28 mouse cellular contexts compared by ENCODE assay signal in genomic region chr11:3502459-3503072, GRCm38 (mm10). TPM values are rescaled to one million over a fixed set of nuclear protein-coding genes. Genes with fewer than 3 reads are reported as not detected.
DNase-seq lines count a peak whose midpoint lies in the region; ATAC-seq and TF ChIP-seq lines count a peak whose summit lies in the region.
"Had no signal": no experiment of that assay in that cellular context is flagged by ENCODE, and none has a peak within 500 bp of the region (broad histone marks: within the 10 kb centered on the region; RNA-seq: fewer than 3 reads in every experiment).

No protein-coding gene starts in this region.

- peak; percentile 74 for DNase-seq in cerebellum, adult 11-12 months
- DNase-seq in cerebellum, adult 2 months, result peak; percentile 70 to 74
- DNase-seq in cerebellum, postnatal 25 days, result peak; percentile 71 to 72
- no peak for DNase-seq in thymus, postnatal 14 days
- DNase-seq in layer of hippocampus, adult 18-20 months (ENCODE audit: low spot score in 2 of 2), result no peak
- DNase-seq in heart, postnatal 4 days, result no peak
- DNase-seq: adrenal gland, postnatal 36 days; heart, adult 18-20 months; heart, postnatal 10 days; kidney, postnatal 10 days; lung, adult 2 months; lung, postnatal 14 days; right cerebral cortex, adult 18-20 months had no signal

- no peak for ATAC-seq in cerebellum, adult (ENCODE audit: insufficient number of reproducible peaks, low FRiP score, low TSS enrichment)
- ATAC-seq: forebrain, embryonic 14.5 days; inflammation-experienced regulatory T-cells, adult 6 months; liver, embryonic 12.5 days; Patski had no signal

- H3K27me3 ChIP-seq in E14TG2a.4 (ENCODE audit: insufficient read depth, low read length), result peaks cover 73% of the 10 kb centered on the region
- no peaks in the 10 kb centered on the region for H3K27me3 ChIP-seq in cerebellum, adult 2 months (ENCODE audit: control insufficient read depth, insufficient read depth, low read length)
- H3K27me3 ChIP-seq: hindbrain, embryonic 13.5 days; Patski; stomach, embryonic 15.5 days had no signal

- peak; percentile 9; the same call in 1 of the 2 replicates for TF ChIP-seq POLR2A in cerebellum, adult 2 months (IDR thresholded peaks at IDR 0.05; ENCODE audit: borderline replicate concordance, insufficient read depth, low read length)

- H3K4me3 ChIP-seq in E14TG2a.4 (replicated peaks; ENCODE audit: low read length), result peak overlapping the region; percentile 69
- H3K4me3 ChIP-seq in cerebellum, adult 2 months (replicated peaks; ENCODE audit: insufficient read depth, low read depth, low read length), result peak overlapping the region; percentile 87
- H3K4me3 ChIP-seq: embryonic facial prominence, embryonic 13.5 days; erythroblast, embryonic 14.5 days; heart, embryonic 12.5 days; hindbrain, embryonic 13.5 days; limb, embryonic 12.5 days; liver, embryonic 12.5 days; stomach, embryonic 15.5 days had no signal

- H3K4me1 ChIP-seq in E14TG2a.4 (replicated peaks; ENCODE audit: low read depth, low read length), result peaks cover 38% of the 10 kb centered on the region
- peaks cover 37% of the 10 kb centered on the region for H3K4me1 ChIP-seq in cerebellum, adult 2 months (ENCODE audit: control insufficient read depth, insufficient read depth, low read length)
- H3K4me1 ChIP-seq: embryonic facial prominence, embryonic 13.5 days; limb, embryonic 12.5 days; liver, embryonic 12.5 days; stomach, embryonic 15.5 days had no signal

- 12% methylated on average over 18 of the region's 18 CpGs for WGBS in cerebellum, adult 2 months

- H3K9me3 ChIP-seq in E14TG2a.4 (ENCODE audit: low read length), result no peaks in the 10 kb centered on the region
- H3K9me3 ChIP-seq: embryonic facial prominence, embryonic 13.5 days; G1E; heart, embryonic 12.5 days; hindbrain, embryonic 13.5 days; limb, embryonic 12.5 days; liver, embryonic 12.5 days; stomach, embryonic 15.5 days had no signal

- no peak for TF ChIP-seq CTCF in E14TG2a.4 (conservative IDR thresholded peaks at IDR 0.05; ENCODE audit: low read length)
- TF ChIP-seq CTCF in cerebellum, adult 2 months (IDR thresholded peaks at IDR 0.05; ENCODE audit: borderline replicate concordance, insufficient read depth, low read depth, low read length), result no peak

- H3K36me3 ChIP-seq in E14TG2a.4 (ENCODE audit: insufficient read depth, low read length), result no peaks in the 10 kb centered on the region
- H3K36me3 ChIP-seq: embryonic facial prominence, embryonic 13.5 days; G1E; hindbrain, embryonic 13.5 days; limb, embryonic 12.5 days; liver, embryonic 12.5 days; stomach, embryonic 15.5 days had no signal

- peak overlapping the region; percentile 94 for H3K27ac ChIP-seq in cerebellum, adult 2 months (ENCODE audit: insufficient read depth, low read length)
- H3K27ac ChIP-seq: embryonic facial prominence, embryonic 13.5 days; hindbrain, embryonic 13.5 days; limb, embryonic 12.5 days; liver, embryonic 12.5 days; stomach, embryonic 15.5 days had no signal

RNA-seq across cellular contexts. Expression of gene Inpp5j, which starts 2.1 kb away (rescaled TPM):
- 103 and 106 TPM in 2 replicates for polyA plus RNA-seq in cerebellum, adult 2 months (2012; rRNA removed)
- 10 to 100 TPM; 79.2 to 82.5 TPM for total RNA-seq in layer of hippocampus, adult 18-20 months (2021)
- total RNA-seq in heart, postnatal 4 days (2021), result 10 to 100 TPM; 17.2 to 21.1 TPM
- polyA plus RNA-seq: erythroblast, embryonic 14.5 days; G1E; inflammation-experienced regulatory T-cells, adult 6 months; limb, embryonic 12.5 days had no signal

RNA-seq across cellular contexts. Expression of gene Selenom, which starts 11.9 kb away (rescaled TPM):
- 889 and 965 TPM in 2 replicates for polyA plus RNA-seq in cerebellum, adult 2 months (2012; rRNA removed)
- total RNA-seq in layer of hippocampus, adult 18-20 months (2021), result 100 to 1,000 TPM; 194 to 199 TPM
- total RNA-seq in heart, postnatal 4 days (2021), result 10 to 100 TPM; 55.7 to 59.2 TPM
- total RNA-seq: G1E had no signal
- polyA plus RNA-seq: G1E had no signal

RNA-seq across cellular contexts. Expression of gene Pla2g3, which starts 14.5 kb away (rescaled TPM):
- 3.8 and 4.0 TPM in 2 replicates for polyA plus RNA-seq in cerebellum, adult 2 months (2012; rRNA removed)
- 1 to 10 TPM; 2.3 to 2.9 TPM for total RNA-seq in layer of hippocampus, adult 18-20 months (2021)
- total RNA-seq in heart, postnatal 4 days (2021), result under 1 TPM; 0.11 to 0.24 TPM
- total RNA-seq: gastrocnemius, adult 8-10 months; megakaryocyte progenitor cell, adult 5-6 weeks had no signal
- polyA plus RNA-seq: erythroblast, embryonic 14.5 days; G1E had no signal

RNA-seq across cellular contexts. Expression of gene Smtn, which starts 37.8 kb away (rescaled TPM):
- 6.1 and 6.9 TPM in 2 replicates for polyA plus RNA-seq in cerebellum, adult 2 months (2012; rRNA removed)
- total RNA-seq in layer of hippocampus, adult 18-20 months (2021), result 1 to 10 TPM; 7.7 to 8.2 TPM
- total RNA-seq in heart, postnatal 4 days (2021), result 100 to 1,000 TPM; 188 to 190 TPM
- total RNA-seq: G1E had no signal
- polyA plus RNA-seq: G1E had no signal

RNA-seq across cellular contexts. Expression of gene Rnf185, which starts 50.4 kb away (rescaled TPM):
- polyA plus RNA-seq in cerebellum, adult 2 months (2012; rRNA removed), result 38.1 and 39.3 TPM in 2 replicates
- 10 to 100 TPM; 30.2 to 32.2 TPM for total RNA-seq in layer of hippocampus, adult 18-20 months (2021)
- total RNA-seq in heart, postnatal 4 days (2021), result 10 to 100 TPM; 26.7 to 28.9 TPM

Comparison
In these comparisons a context has a peak if more than half of its experiments do, and no peak if none do; other contexts are left out.
1. DNase-seq: peak in cerebellum, adult 11-12 months (single experiment), cerebellum, adult 2 months (2 of 2) and cerebellum, postnatal 25 days (2 of 2); none in thymus, postnatal 14 days (single experiment), layer of hippocampus, adult 18-20 months (0 of 2) and heart, postnatal 4 days (single experiment).